Mouse (Mus musculus): Measurements from ENCODE around the gene Olfr1195.
"Not testable (repeated sequence)": the region's sequence is repeated elsewhere in the genome, so short reads cannot be mapped to it uniquely, and the experiment has no call there.

The Olfr1195 gene

DNA sequence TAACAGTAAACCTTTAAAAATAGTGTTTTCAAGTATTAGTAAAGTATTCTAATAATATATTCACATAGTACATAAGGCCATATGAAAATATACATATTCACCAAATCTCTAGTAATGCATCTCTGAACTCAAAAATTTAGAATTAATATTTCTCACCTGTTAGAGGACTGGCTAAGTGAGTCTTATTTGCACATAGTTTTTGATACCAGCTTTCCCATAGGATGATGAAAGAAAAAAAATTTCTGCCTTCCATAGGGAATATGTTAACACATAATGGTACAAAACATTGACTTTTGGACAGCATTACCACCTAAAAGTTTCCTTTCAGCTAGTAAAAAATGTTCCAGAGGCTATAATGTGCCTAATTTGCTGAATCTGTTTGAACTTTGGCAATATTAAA lies at the start of gene Olfr1195:
Gene Olfr1195 (minus strand): TSS at position 101 of the 400 bp plus-strand sequence.
- DNase-seq (ENCODE audit: inconsistent age in 2 of 2, low spot score in 1 of 2) = no peak

DNA sequence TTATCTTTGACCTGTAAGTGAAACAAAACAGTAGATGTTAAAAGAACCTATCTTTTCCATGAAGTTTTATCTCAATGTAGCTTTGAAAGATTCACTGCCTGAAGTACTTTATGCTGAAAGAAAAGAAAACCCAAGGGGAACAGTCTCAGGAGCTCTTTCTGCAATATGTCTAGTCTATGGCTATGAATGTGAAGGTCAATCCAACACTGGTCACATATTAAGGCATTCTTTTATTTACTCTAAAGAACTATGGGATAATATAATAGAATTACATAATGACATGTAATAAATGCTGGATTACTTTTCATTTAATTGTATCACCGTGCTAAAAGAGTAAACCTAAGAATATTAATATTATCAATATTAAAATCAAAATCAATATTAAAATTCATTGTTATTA lies 43.3 kb upstream of the Olfr1195 start, which contains the start of gene Olfr1197:
Gene Olfr1197 (minus strand): TSS at position 101 of the 400 bp plus-strand sequence.
- no peak for DNase-seq (ENCODE audit: inconsistent age in 2 of 2, low spot score in 1 of 2)

- DNase-seq (ENCODE audit: inconsistent age in 2 of 2, low spot score in 1 of 2) = no peak
These were observed 15.5 kb upstream of the Olfr1195 start, which contains the start of gene Olfr1196 for GRCm38 (mm10) chr2:88704497-88704896. TSS of gene Olfr1196 (minus strand) at chr2:88704597.

DNA sequence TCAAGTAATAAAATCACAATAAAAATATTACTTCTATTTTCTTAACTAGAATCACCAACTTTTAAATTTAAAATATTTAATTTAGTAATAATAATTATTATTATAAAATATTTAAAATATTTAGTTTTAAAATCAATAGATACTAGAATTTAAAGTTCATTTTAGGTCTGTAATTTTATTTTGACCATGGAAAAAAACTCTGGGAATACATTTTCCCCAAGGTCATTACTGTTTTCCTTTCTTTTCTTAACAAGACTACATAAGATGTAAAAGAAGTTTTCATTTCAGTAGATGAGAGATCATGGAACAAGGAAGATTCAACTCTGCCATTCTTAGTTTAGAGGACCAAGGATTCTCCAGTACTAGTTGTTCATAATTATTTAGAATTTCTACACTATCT lies 13.7 kb downstream of the Olfr1195 start, which contains the start of gene Olfr1193:
Gene Olfr1193 (plus strand): TSS at position 301 of the 400 bp plus-strand sequence.
- DNase-seq (ENCODE audit: inconsistent age in 2 of 2, low spot score in 1 of 2) = not testable (repeated sequence)

DNA sequence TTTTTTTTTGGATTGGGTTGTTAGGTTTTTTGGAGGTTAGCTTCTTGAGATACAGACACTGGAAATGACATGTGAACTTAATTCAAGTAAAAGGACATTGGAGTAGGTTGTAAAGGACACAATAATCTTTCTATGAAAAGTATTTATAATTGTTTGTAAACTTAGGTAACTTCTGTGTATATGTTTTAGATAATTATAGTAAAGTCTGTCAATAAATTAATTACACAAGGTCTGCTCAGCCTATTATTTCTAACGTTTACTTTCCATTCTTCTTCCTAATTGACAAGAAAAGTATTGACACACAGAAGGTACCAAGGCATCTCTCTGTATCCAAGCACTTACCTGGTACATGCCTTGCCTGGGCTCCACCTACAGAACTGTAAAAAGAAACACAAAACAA lies 40.8 kb downstream of the Olfr1195 start, which contains the start of gene Olfr1192-ps1:
Gene Olfr1192-ps1 (plus strand): TSS at position 301 of the 400 bp plus-strand sequence.
- DNase-seq (ENCODE audit: inconsistent age in 2 of 2, low spot score in 1 of 2) = no peak

GRCm38 (mm10) chr2:88640242-88640641 lies 48.7 kb downstream of the Olfr1195 start, which contains the start of gene Olfr1191-ps1:
TSS of gene Olfr1191-ps1 (plus strand) at chr2:88640542.
- DNase-seq (ENCODE audit: inconsistent age in 2 of 2, low spot score in 1 of 2) = not testable (repeated sequence)

Data from adrenal gland, adult (tissue).